ENCODE assay signal across 8 mouse cellular contexts in genomic region chr2:73047061-73047741, GRCm38 (mm10).
DNase-seq lines count a peak whose midpoint lies in the region; ATAC-seq and TF ChIP-seq lines count a peak whose summit lies in the region.
"Had no signal": no experiment of that assay in that cellular context is flagged by ENCODE, and none has a peak within 500 bp of the region (broad histone marks: within the 10 kb centered on the region; RNA-seq: fewer than 3 reads in every experiment).

No protein-coding gene starts in this region.

- H3K4me3 ChIP-seq in bone marrow macrophage, adult 2 months (ENCODE audit: insufficient read depth, low read length): no peak overlapping the region
- no peak overlapping the region for H3K4me3 ChIP-seq in heart, embryonic 13.5 days
- H3K4me3 ChIP-seq in limb, embryonic 10.5 days: no peak overlapping the region
- H3K4me3 ChIP-seq: neural tube, embryonic 12.5 days had no signal

- 0 out of 2 replicates have a peak, but pooled peaks have one; percentile 2 for TF ChIP-seq CTCF in bone marrow macrophage, adult 2 months (IDR thresholded peaks at IDR 0.05; ENCODE audit: low read depth, low read length)

- H3K9me3 ChIP-seq in heart, embryonic 13.5 days: no peaks in the 10 kb centered on the region
- H3K9me3 ChIP-seq in limb, embryonic 10.5 days (replicated peaks): no peaks in the 10 kb centered on the region
- H3K9me3 ChIP-seq: neural tube, embryonic 12.5 days had no signal

- H3K27me3 ChIP-seq in heart, embryonic 13.5 days (replicated peaks): no peaks in the 10 kb centered on the region
- H3K27me3 ChIP-seq in limb, embryonic 10.5 days (ENCODE audit: low read depth, poor library complexity, severe bottlenecking): no peaks in the 10 kb centered on the region
- H3K27me3 ChIP-seq: neural tube, embryonic 12.5 days had no signal

- peak overlapping the region; percentile 23 for H3K27ac ChIP-seq in bone marrow macrophage, adult 2 months (ENCODE audit: insufficient read depth, low read depth, low read length)
- H3K27ac ChIP-seq in heart, embryonic 13.5 days (replicated peaks): peak overlapping the region; percentile 67
- peak overlapping the region; percentile 81 for H3K27ac ChIP-seq in limb, embryonic 10.5 days
- H3K27ac ChIP-seq: neural tube, embryonic 12.5 days had no signal

- no peak overlapping the region for H3K9ac ChIP-seq in heart, embryonic 13.5 days
- H3K9ac ChIP-seq: neural tube, embryonic 12.5 days had no signal

- TF ChIP-seq POLR2A in bone marrow macrophage, adult 2 months (IDR thresholded peaks at IDR 0.05; ENCODE audit: borderline replicate concordance, low read depth, low read length): no peak

- H3K4me2 ChIP-seq in heart, embryonic 13.5 days: peak overlapping the region; percentile 36
- H3K4me2 ChIP-seq: neural tube, embryonic 12.5 days had no signal

- ATAC-seq in heart, embryonic 13.5 days (ENCODE audit: extremely low read depth, insufficient number of reproducible peaks, low FRiP score, low TSS enrichment): no peak
- ATAC-seq in neutrophil, adult 5-6 weeks (ENCODE audit: extremely low read depth, insufficient number of reproducible peaks, low FRiP score, poor library complexity, severe bottlenecking): 0 out of 2 replicates have a peak, but pooled peaks have one; percentile 40
- ATAC-seq in erythroblast, adult 5-6 weeks (replicated peaks; ENCODE audit: low FRiP score, poor library complexity, severe bottlenecking): no peak

- WGBS in heart, embryonic 13.5 days: 61% methylated on average over 24 of the region's 24 CpGs
- WGBS in limb, embryonic 10.5 days: 68% methylated on average over 24 of the region's 24 CpGs

- peaks cover 49% of the 10 kb centered on the region for H3K4me1 ChIP-seq in bone marrow macrophage, adult 2 months (ENCODE audit: control insufficient read depth, insufficient read depth, low read length)
- peaks cover 49% of the 10 kb centered on the region for H3K4me1 ChIP-seq in heart, embryonic 13.5 days
- H3K4me1 ChIP-seq in limb, embryonic 10.5 days: peaks cover 25% of the 10 kb centered on the region
- H3K4me1 ChIP-seq: neural tube, embryonic 12.5 days had no signal

- H3K36me3 ChIP-seq in heart, embryonic 13.5 days: no peaks in the 10 kb centered on the region
- H3K36me3 ChIP-seq in limb, embryonic 10.5 days: no peaks in the 10 kb centered on the region
- H3K36me3 ChIP-seq: neural tube, embryonic 12.5 days had no signal

- peak; percentile 97 for DNase-seq in NIH3T3 (ENCODE audit: low read depth)
- DNase-seq in limb, embryonic 10.5 days (ENCODE audit: low spot score): peak; percentile 55
- DNase-seq in layer of hippocampus, postnatal 36 days: no peak

Comparison
In these comparisons a context has a peak if more than half of its experiments do, and no peak if none do; other contexts are left out.
1. DNase-seq: peak in NIH3T3 (single experiment) and limb, embryonic 10.5 days (single experiment); none in layer of hippocampus, postnatal 36 days (0 of 2).
2. H3K27ac ChIP-seq: peak in every context shown above with its lines; median percentile 81 in limb, embryonic 10.5 days; 67 in heart, embryonic 13.5 days; 23 in bone marrow macrophage, adult 2 months.